Mouse (Mus musculus): ENCODE measurements around the gene Gnat2. TPM values are rescaled to one million over a fixed set of nuclear protein-coding genes. Genes with fewer than 3 reads are reported as not detected.

Gnat2 gene
- polyA plus RNA-seq, 1 experiment from 2014 or later: 1.6 TPM

GRCm38 (mm10) chr3:108102075-108102474 lies 9.5 kb downstream of the Gnat2 start:
- 89% methylated on average over 6 of the region's 6 CpGs for WGBS

GRCm38 (mm10) chr3:108105281-108105680 lies 12.7 kb downstream of the Gnat2 start:
- Histone ChIP-seq H3K27ac (no peak overlapping the region), H3K4me3 (no peak overlapping the region)

More at GRCm38 (mm10) chr3:108102075-108102474, 9.5 kb downstream of the Gnat2 start:
- DNase-seq (ENCODE audit: low spot score): no peak
- H3K27me3 ChIP-seq (ENCODE audit: low read depth, poor library complexity, severe bottlenecking): no peaks in the 10 kb centered on the region
- H3K9me3 ChIP-seq (replicated peaks): no peaks in the 10 kb centered on the region
- H3K36me3 ChIP-seq: peaks cover 18% of the 10 kb centered on the region
- no peaks in the 10 kb centered on the region for H3K4me1 ChIP-seq
- no peak overlapping the region for H3K4me3 ChIP-seq
- H3K27ac ChIP-seq: no peak overlapping the region

DNA sequence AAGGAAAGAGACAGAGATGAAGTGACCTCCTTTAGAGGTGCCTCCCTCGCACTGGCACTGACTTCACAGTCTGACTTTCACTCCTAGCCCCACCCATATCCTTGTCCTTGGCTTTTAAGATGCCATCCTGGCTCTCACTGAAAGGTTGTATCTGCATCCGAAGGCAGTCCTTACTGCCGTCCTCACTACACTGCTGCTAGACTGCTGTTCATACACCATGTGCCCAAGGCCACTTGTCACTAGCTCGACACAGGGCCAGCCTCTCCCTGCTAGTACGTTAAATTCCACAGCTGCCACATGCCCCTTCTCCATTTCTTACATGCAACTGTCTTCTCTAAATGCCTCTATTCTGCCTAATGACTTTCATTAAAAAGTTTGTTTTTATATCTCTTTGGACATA lies 18.7 kb downstream of the Gnat2 start:
- H3K27me3 ChIP-seq (ENCODE audit: low read depth, poor library complexity, severe bottlenecking): no peaks in the 10 kb centered on the region
- no peaks in the 10 kb centered on the region for H3K4me1 ChIP-seq
- peaks cover 94% of the 10 kb centered on the region for H3K36me3 ChIP-seq
- no peaks in the 10 kb centered on the region for H3K9me3 ChIP-seq (replicated peaks)
- no peak overlapping the region for H3K27ac ChIP-seq
- 95% methylated on average over 5 of the region's 5 CpGs for WGBS
- H3K4me3 ChIP-seq: no peak overlapping the region
- DNase-seq (ENCODE audit: low spot score): no peak

More at GRCm38 (mm10) chr3:108105281-108105680, 12.7 kb downstream of the Gnat2 start:
- 84% methylated on average over 3 of the region's 3 CpGs for WGBS
- H3K27me3 ChIP-seq (ENCODE audit: low read depth, poor library complexity, severe bottlenecking): no peaks in the 10 kb centered on the region
- peaks cover 48% of the 10 kb centered on the region for H3K36me3 ChIP-seq
- H3K9me3 ChIP-seq (replicated peaks): no peaks in the 10 kb centered on the region
- H3K4me1 ChIP-seq: no peaks in the 10 kb centered on the region
- DNase-seq (ENCODE audit: low spot score): no peak

- H3K27me3 ChIP-seq (ENCODE audit: low read depth, poor library complexity, severe bottlenecking): no peaks in the 10 kb centered on the region
Observed at GRCm38 (mm10) chr3:108112246-108112645, 19.7 kb downstream of the Gnat2 start.

DNA sequence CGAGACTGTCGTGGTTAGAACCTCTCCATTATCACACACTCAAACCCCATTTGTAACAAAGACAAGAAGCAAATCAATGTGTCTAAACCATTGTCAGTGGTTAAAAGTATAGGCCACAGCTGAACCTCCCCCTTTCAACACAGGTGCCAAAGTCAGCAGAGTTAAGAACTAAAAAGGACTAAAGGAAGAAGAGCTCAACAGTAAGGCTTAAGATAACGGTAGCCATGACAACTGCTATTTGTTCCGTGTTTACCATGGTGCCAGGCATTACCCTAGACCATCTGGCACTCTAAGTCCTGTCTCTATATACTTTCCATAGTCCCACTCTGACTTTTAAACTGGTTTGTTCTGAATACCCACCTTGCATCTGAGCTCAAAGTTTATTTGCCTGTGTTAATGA lies 20.1 kb downstream of the Gnat2 start:
- peaks cover 97% of the 10 kb centered on the region for H3K36me3 ChIP-seq
- H3K4me3 ChIP-seq: no peak overlapping the region
- no peaks in the 10 kb centered on the region for H3K27me3 ChIP-seq (ENCODE audit: low read depth, poor library complexity, severe bottlenecking)
- no peak for DNase-seq (ENCODE audit: low spot score)
- 92% methylated on average over 4 of the region's 4 CpGs for WGBS
- no peaks in the 10 kb centered on the region for H3K9me3 ChIP-seq (replicated peaks)
- no peaks in the 10 kb centered on the region for H3K4me1 ChIP-seq
- H3K27ac ChIP-seq: no peak overlapping the region

More at GRCm38 (mm10) chr3:108112246-108112645, 19.7 kb downstream of the Gnat2 start:
- Histone ChIP-seq H3K9me3 (replicated peaks) (no peaks in the 10 kb centered on the region), H3K36me3 (peaks cover 96% of the 10 kb centered on the region), H3K4me1 (no peaks in the 10 kb centered on the region), H3K4me3 (no peak overlapping the region), H3K27ac (no peak overlapping the region)
- 92% methylated on average over 7 of the region's 7 CpGs for WGBS
- DNase-seq (ENCODE audit: low spot score): no peak

GRCm38 (mm10) chr3:108113591-108114289 lies 21.2 kb downstream of the Gnat2 start:
- Histone ChIP-seq H3K9me3 (replicated peaks) (no peaks in the 10 kb centered on the region), H3K4me1 (no peaks in the 10 kb centered on the region), H3K27ac (no peak overlapping the region), H3K36me3 (peaks cover 97% of the 10 kb centered on the region), H3K27me3 (ENCODE audit: low read depth, poor library complexity, severe bottlenecking) (no peaks in the 10 kb centered on the region), H3K4me3 (no peak overlapping the region)
- DNase-seq (ENCODE audit: low spot score): no peak
- WGBS: 91% methylated on average over 7 of the region's 7 CpGs

- H3K27me3 ChIP-seq (ENCODE audit: low read depth, poor library complexity, severe bottlenecking): no peaks in the 10 kb centered on the region
- H3K9me3 ChIP-seq (replicated peaks): no peaks in the 10 kb centered on the region
- no peak overlapping the region for H3K27ac ChIP-seq
- no peak for DNase-seq (ENCODE audit: low spot score)
- H3K4me3 ChIP-seq: no peak overlapping the region
- H3K36me3 ChIP-seq: peaks cover 95% of the 10 kb centered on the region
- no peaks in the 10 kb centered on the region for H3K4me1 ChIP-seq
- 96% methylated on average over 6 of the region's 6 CpGs for WGBS
Observed at GRCm38 (mm10) chr3:108117465-108117864, 24.9 kb downstream of the Gnat2 start.

- no peaks in the 10 kb centered on the region for H3K4me1 ChIP-seq
- WGBS: 86% methylated on average over 3 of the region's 3 CpGs
- H3K27ac ChIP-seq: no peak overlapping the region
- H3K4me3 ChIP-seq: no peak overlapping the region
- peaks cover 72% of the 10 kb centered on the region for H3K36me3 ChIP-seq
- H3K27me3 ChIP-seq (ENCODE audit: low read depth, poor library complexity, severe bottlenecking): no peaks in the 10 kb centered on the region
- no peaks in the 10 kb centered on the region for H3K9me3 ChIP-seq (replicated peaks)
- DNase-seq (ENCODE audit: low spot score): no peak
Observed at GRCm38 (mm10) chr3:108121101-108121500, 28.5 kb downstream of the Gnat2 start.

DNA sequence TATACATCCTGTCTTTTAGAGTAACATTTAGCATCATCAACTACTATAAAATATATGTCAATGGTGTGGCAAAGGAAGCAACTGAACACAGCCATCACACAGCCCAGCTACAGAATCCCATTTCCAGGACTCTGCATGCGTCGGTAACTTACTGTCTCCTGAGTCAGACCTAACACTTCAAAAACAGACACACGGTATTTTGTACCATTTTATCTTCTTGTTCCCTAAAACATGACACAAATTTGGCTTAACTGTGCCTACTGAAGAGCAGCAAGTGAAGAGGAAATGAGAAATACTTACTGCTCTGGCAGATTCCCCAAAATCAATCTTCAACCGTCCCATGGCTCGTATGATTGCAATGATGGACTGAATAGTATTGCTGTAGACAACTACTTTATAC lies 30.7 kb downstream of the Gnat2 start:
- Histone ChIP-seq H3K4me1 (peaks cover 4% of the 10 kb centered on the region), H3K27me3 (ENCODE audit: low read depth, poor library complexity, severe bottlenecking) (no peaks in the 10 kb centered on the region), H3K36me3 (peaks cover 53% of the 10 kb centered on the region), H3K9me3 (replicated peaks) (no peaks in the 10 kb centered on the region), H3K27ac (no peak overlapping the region), H3K4me3 (no peak overlapping the region)
- no peak for DNase-seq (ENCODE audit: low spot score)
- 97% methylated on average over 5 of the region's 5 CpGs for WGBS

- no peaks in the 10 kb centered on the region for H3K9me3 ChIP-seq (replicated peaks)
- H3K4me1 ChIP-seq: peaks cover 13% of the 10 kb centered on the region
- H3K27ac ChIP-seq: no peak overlapping the region
- H3K27me3 ChIP-seq (ENCODE audit: low read depth, poor library complexity, severe bottlenecking): no peaks in the 10 kb centered on the region
- no peak for DNase-seq (ENCODE audit: low spot score)
- H3K36me3 ChIP-seq: peaks cover 44% of the 10 kb centered on the region
- no peak overlapping the region for H3K4me3 ChIP-seq
- 65% methylated on average over 1 of the region's 1 CpGs for WGBS
Observed at GRCm38 (mm10) chr3:108124131-108124530, 31.5 kb downstream of the Gnat2 start.

- Histone ChIP-seq H3K27ac (no peak overlapping the region), H3K36me3 (peaks cover 24% of the 10 kb centered on the region), H3K4me3 (no peak overlapping the region), H3K27me3 (ENCODE audit: low read depth, poor library complexity, severe bottlenecking) (no peaks in the 10 kb centered on the region), H3K9me3 (replicated peaks) (no peaks in the 10 kb centered on the region), H3K4me1 (peaks cover 19% of the 10 kb centered on the region)
- 89% methylated on average over 3 of the region's 3 CpGs for WGBS
- DNase-seq (ENCODE audit: low spot score): no peak
Observed at GRCm38 (mm10) chr3:108126327-108126726, 33.7 kb downstream of the Gnat2 start.

- H3K27ac ChIP-seq: no peak overlapping the region
- H3K4me3 ChIP-seq: no peak overlapping the region
- peaks cover 3% of the 10 kb centered on the region for H3K36me3 ChIP-seq
- no peak for DNase-seq (ENCODE audit: low spot score)
- H3K9me3 ChIP-seq (replicated peaks): no peaks in the 10 kb centered on the region
- peaks cover 23% of the 10 kb centered on the region for H3K4me1 ChIP-seq
- 74% methylated on average over 5 of the region's 5 CpGs for WGBS
- no peaks in the 10 kb centered on the region for H3K27me3 ChIP-seq (ENCODE audit: low read depth, poor library complexity, severe bottlenecking)
Observed at GRCm38 (mm10) chr3:108128520-108128919, 35.9 kb downstream of the Gnat2 start.

- Histone ChIP-seq H3K4me1 (peaks cover 23% of the 10 kb centered on the region), H3K4me3 (no peak overlapping the region), H3K36me3 (0 out of 2 replicates have a peak, but pooled peaks cover 2% of the 10 kb centered on the region), H3K27me3 (ENCODE audit: low read depth, poor library complexity, severe bottlenecking) (no peaks in the 10 kb centered on the region), H3K27ac (no peak overlapping the region), H3K9me3 (replicated peaks) (no peaks in the 10 kb centered on the region)
- no peak for DNase-seq (ENCODE audit: low spot score)
- 86% methylated on average over 4 of the region's 4 CpGs for WGBS
Observed at GRCm38 (mm10) chr3:108129367-108129766, 36.8 kb downstream of the Gnat2 start.
